Mouse (Mus musculus): ENCODE results near the gene Zfp457.
"Not testable (repeated sequence)": the region's sequence is repeated elsewhere in the genome, so short reads cannot be mapped to it uniquely, and the experiment has no call there.

Zfp457 gene

GRCm38 (mm10) chr13:67305822-67306672 lies at the start of gene Zfp457:
Gene Zfp457 (minus strand): TSS chr13:67306485.
- peak; percentile 75 to 84 for DNase-seq (ENCODE audit: low spot score in 2 of 2)

GRCm38 (mm10) chr13:67351854-67352253 lies 45.6 kb upstream of the Zfp457 start:
- no peak for DNase-seq (ENCODE audit: low spot score in 2 of 2)

GRCm38 (mm10) chr13:67343422-67343821 lies 37.1 kb upstream of the Zfp457 start:
- DNase-seq (ENCODE audit: low spot score in 2 of 2): no peak

- DNase-seq (ENCODE audit: low spot score in 2 of 2): no peak
Observed at GRCm38 (mm10) chr13:67332877-67333276, 26.6 kb upstream of the Zfp457 start.

GRCm38 (mm10) chr13:67332019-67332724 lies 25.9 kb upstream of the Zfp457 start, which contains the start of gene Zfp595:
Gene Zfp595 (minus strand): TSS chr13:67332570.
- peak; percentile 69 to 77 for DNase-seq (ENCODE audit: low spot score in 2 of 2)

- DNase-seq (ENCODE audit: low spot score in 2 of 2): no peak
Observed at GRCm38 (mm10) chr13:67306718-67307117, 433 bp upstream of the Zfp457 start.

GRCm38 (mm10) chr13:67278314-67278713 lies 28.0 kb downstream of the Zfp457 start, which contains the start of gene Zfp458:
Gene Zfp458 (minus strand): TSS chr13:67278466.
- DNase-seq (ENCODE audit: low spot score in 2 of 2): no peak

GRCm38 (mm10) chr13:67269383-67270065 lies 36.8 kb downstream of the Zfp457 start:
- DNase-seq (ENCODE audit: low spot score in 2 of 2): not testable (repeated sequence)

- peak; percentile 58 to 67 for DNase-seq (ENCODE audit: low spot score in 2 of 2)
Observed at GRCm38 (mm10) chr13:67268568-67269369, 37.5 kb downstream of the Zfp457 start.

Measured in thymus, postnatal 10 days (tissue).